Mouse (Mus musculus): ENCODE measurements around the gene C2cd2. TPM values are rescaled to one million over a fixed set of nuclear protein-coding genes. Genes with fewer than 3 reads are reported as not detected.
"Not testable (repeated sequence)": the region's sequence is repeated elsewhere in the genome, so short reads cannot be mapped to it uniquely, and the experiment has no call there.

C2cd2 gene
- total RNA-seq, 1 experiment from 2014 or later = 24.7 TPM

DNA sequence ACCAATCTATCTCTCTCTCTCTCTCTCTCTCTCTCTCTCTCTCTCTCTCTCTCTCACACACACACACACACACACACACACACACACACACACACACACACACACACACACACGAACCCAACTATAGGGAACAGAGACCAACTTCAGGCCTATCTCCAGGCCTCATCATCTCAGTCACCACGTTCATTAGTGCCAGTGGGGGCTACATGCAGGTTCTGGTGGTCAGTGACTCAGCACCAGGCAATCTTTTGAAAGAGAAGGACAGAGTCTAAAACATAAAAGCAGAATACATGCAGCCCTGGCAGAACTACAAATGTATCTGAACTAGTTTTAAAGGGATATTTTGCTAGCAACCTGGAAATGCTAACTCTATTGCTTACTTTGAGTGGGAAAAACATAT lies 15.4 kb downstream of the C2cd2 start:
- DNase-seq = not testable (repeated sequence)

DNA sequence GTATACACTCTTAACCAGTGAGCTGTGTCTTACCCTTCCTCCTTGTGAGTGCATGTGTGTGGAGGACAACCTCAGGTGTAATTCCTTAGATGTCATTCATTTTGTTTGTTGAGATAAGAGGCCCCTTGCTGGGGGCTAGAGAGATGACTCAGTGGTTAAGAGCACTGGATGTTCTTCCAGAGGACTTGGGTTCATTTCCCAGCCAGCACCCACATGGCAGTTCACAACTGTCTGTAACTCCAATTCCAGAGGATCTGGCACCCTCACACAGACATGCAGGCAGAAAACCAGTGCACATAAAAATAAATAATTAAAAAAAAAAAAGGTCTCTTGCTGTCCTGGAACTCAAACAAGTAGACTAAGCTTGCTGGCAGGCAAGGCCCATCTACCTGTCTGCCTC lies 20.6 kb downstream of the C2cd2 start:
- DNase-seq = no peak

DNA sequence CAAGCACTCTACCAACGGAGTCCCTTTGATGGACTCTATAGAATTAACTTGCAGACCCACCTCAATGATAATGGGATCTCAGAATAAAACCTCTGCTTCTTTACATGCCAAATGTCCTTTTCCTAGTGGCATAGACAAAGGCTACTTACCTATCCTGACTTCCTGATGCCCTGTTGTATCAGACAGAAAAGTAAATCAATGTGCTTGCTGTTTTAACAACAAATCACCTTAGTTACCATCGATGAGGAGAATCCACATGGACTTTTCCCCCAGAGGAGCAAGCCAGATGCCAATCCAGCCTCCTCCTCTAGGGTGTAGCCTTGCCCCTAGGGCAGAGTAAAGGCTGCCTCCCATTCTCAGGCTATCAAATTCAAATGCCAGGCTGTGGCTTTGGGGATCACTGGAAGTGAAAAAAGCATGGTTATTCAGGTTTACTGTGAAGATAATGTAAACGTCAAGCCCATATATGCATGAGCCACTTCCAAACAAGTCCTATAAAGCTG lies 21.9 kb downstream of the C2cd2 start:
- no peak for DNase-seq

DNA sequence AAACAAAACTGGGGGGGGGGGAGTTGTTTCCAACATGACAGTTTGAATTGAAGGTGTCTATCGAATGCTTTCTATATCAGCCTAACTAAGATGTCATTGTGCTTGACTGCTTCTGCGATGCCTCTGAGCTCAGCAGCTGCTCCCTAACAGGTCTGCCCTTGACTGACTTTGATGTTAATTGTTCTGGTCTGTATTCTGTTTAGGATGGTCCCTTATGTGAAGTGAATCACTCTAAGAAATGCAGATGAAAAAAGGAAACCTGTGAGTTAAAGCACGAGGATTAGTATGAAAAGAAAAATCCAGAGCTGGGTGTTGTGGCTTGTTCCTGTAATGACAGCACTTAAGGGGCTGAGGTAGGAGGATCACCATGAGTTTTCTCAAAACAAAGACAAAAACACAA lies 26.6 kb downstream of the C2cd2 start:
- no peak for DNase-seq

DNA sequence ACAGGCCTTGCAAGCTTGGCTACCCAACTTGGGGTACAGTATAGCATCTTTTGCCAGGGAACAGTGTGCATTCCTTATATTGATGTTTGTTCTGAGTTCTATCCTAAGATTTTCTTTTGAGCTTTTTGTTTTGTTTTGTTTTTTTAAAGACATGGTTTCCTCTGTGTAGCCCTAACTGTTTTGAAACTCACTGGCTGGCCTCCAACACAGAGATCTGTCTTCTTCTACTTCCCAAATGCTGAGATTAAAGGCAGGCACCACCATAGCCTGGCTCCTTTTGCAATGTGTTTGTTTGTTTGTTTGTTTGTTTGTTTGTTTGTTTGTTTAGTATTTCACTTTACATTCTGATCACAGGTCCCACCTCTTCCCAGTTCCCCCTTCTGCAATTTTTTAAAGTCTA lies 32.2 kb downstream of the C2cd2 start:
- peak; percentile 18 for DNase-seq

DNA sequence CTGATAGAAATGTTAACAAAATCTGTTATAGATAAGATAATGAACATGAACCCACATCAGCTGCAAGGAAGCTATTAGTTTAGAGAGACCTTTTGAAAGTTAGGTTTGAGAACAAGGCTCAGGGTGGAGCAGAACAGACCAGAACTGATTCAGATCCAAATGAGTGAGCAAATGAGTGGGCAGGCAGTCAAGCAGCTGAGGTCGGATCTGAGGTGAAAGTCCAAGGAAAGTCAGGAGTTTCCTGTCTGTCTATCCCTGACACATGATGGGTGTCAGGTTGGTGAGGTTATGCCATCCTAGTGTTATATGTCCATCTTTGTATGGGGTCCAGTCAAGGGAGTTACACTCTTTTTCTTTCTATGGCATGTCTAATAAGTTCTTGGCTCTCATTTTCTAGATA lies 32.9 kb downstream of the C2cd2 start:
- DNase-seq = no peak

DNA sequence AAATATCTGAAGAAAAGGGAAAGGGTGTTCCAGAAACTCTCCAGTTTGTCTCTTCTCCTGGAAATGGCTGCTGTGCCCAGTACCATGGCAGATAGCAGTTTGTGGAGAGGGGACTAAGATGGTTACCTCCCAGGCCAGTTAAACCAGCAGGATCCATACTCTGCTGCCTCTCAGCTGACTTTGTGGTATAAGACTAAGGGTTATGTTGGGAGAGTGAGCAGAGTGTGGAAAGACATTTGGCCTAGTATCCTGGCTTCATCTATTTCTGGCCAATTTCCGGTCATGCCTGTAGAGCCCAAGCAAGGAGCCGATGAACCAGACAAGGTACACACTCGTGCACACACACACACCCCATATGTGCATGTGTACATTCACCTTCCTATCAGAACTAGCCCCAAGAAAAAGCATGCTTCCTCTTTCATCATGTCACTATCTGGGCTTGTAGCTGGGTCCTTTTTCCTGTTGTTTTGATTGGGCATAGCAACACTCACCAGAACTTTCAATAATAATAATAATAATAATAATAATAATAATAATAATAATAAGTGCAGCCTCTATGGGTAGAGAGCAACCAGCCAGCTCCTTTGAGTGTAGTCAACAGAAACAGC lies 35.0 kb downstream of the C2cd2 start:
- DNase-seq = no peak

DNA sequence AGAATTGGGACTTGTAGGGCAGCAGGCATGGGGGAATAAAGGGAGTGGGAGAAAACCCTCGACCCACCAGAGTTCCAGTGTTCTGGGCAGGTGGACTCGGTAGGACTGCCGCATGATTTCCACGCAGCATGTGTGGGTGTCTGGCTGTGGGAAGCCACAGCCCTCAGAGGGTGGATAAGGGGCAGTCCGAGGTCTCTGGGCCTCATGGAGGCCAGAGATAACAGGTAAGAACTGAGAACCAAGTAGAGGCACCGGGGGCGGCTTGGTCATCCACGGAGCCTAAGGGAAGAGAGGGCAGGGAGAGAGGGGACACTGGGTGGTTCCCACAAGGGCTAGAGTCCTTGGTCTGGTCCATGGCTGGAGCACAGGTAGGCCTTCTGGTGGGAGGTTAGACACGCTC lies 36.0 kb downstream of the C2cd2 start:
- DNase-seq = no peak

DNA sequence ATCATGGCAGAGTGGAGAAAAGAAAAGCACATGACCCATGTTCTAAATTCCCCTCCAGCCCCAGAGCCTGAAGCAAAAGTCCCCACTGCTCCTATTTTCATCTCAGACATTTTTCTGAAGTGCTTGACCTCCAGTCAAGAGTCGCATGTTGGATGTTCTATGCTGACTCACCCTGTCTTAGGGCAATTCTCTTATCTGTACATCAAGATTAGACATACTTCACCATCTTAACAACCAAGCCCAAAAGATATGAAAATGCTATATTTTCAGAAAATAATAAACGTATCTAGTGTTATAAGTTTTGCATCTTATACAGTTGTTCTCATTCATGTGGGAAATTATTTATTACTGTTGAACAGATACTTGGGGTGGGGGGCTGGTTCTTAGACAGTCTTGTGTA lies 36.6 kb downstream of the C2cd2 start:
- no peak for DNase-seq

DNA sequence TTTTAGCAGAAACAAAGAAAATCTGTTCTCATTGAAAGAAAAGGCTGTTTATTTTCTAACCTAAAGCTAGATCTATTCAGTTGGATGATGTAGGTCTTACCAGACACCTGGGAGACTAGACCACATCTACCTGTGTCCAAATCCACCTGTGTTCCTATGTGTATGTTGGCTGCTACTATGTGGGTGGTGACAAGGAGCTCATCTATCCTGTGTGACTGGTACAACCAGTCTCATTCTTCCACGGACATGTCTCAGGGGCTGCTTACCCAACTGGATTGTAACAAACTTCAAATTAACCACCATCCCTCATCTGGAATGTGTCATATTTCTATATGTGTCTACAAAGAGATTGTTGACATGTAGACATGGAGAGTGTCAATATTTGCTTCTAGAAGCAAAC lies 38.7 kb downstream of the C2cd2 start:
- no peak for DNase-seq

DNA sequence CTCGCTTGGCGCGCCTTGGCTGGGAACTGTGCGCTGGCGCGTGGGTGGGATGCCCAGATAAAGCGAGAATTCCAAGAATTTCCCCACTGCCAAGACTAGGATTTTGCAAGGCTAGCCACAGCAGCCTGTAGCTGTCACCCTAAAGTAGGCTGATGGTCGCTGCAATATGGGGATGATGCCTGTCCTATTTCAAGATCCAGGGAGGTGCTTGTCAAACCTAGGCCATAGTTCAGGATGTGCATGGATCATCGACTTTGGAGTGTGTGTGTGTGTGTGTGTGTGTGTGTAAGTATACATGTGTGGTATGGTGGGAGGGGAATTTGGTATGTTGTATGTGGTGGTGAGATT lies 39.6 kb downstream of the C2cd2 start:
- DNase-seq = no peak

DNA sequence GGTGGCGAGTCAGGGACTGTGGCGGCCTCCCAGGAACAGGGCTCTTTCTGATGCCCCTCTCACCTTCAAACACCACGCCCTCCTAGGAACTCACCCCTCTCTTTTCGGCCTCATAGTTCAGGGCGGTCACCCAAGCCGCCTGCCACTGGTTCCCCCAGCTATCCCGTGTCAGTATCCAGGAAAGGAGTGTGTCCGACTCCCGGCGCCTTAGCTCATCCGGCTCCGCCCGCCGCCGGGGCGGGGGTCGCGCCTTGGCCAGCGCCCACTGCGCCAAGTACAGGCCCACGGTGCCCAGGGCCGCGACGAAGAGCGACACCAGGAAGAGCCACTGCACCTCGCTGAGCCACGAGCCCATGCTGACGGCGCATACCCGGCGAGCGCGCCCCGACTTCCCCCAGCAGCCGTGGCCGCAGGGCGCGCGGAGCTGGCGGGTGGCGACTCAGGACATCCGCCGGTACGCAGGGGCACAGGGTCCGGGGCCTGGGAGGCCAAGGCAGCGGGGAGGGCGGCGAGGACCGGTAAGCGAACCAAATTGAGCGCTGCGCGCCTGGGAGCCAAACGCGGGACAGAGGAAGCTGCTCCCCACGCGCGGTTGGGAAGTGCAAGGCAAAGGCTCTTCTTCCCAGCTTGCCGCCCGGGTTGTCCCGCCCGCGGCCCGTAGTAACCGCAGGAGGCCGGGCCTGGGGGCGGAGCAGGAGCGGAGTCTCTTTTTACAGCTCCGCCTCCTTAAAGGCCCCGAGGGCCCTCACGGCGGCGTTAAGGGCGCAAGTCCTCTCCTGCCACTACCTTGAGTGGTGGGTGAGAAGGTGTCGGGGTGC lies 40.2 kb downstream of the C2cd2 start:
- peak; percentile 91 for DNase-seq

DNA sequence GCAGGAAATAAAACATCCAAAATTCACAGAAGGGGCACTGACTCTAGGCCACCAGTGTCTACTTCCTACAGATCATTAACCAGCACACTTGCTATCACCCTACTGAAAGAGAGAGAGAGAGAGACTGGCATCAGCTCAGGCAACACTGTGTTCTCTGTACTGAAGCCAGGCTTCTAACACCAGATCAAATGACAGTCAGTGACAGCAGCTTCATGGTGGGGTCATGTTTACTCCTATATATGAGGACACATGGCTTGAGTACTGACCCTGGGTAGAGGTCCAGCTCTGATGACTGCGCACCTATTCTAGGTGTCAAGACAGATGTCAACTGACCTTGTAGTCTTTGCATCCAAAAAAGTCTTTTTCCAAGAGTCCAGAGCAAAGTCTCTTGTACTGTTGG lies 41.8 kb downstream of the C2cd2 start:
- DNase-seq = no peak

DNA sequence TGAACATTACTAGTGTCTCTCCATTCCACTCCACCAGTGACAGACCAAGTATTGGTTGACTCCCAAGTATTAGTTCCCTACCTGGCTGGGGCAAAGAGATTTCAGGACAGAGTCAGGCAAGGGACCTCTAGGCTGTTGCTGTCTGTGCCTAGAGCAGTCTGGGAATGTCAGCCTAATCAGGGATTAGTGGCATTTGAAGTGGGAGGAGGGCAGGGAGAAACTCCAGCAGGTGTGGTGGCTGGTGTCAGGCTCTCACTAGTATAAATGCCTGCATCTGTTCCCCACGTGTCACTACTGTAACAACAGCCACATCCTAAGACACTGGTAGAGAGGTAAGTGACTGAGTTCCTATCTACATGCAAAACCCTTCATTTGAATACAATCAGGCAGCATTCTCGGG lies 42.6 kb downstream of the C2cd2 start:
- no peak for DNase-seq

DNA sequence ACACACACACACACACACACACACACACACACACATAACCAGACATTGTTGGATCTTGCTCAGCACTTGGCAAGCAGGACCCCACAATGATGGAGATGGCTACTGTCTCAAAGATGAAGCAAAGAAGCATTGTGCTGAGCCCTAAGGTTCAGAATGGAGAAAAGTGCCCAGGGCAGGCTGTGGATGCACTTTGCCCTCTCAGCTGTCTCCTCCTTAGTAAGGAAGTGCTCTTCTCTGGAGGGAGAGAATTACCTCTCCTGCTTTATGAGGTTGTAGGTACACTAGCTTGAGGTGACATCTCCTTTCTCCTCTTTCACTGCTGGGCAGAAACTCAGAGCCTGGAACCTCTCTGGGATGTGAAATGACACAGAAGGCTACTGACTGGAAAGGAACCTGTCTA lies 49.5 kb downstream of the C2cd2 start:
- no peak for DNase-seq

DNA sequence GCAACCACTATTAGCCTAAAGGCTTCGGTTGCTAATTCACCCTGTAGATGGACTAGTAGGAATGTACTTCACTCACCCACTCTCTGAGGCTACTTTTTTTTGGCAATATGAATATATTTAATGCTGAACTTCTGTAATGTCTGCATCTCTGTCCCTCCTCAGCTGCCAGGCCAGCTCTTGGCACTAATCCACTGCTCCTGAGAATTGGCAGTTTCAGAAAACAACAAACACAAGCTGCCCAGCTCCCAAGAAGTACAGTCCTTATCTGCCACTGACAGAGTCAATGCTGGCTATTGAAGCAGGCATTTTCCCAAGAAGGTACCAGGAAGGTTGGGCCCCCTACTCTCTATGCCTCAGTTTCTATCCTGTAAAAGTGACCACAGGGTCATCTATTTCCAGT lies 53.0 kb downstream of the C2cd2 start:
- DNase-seq = no peak

DNA sequence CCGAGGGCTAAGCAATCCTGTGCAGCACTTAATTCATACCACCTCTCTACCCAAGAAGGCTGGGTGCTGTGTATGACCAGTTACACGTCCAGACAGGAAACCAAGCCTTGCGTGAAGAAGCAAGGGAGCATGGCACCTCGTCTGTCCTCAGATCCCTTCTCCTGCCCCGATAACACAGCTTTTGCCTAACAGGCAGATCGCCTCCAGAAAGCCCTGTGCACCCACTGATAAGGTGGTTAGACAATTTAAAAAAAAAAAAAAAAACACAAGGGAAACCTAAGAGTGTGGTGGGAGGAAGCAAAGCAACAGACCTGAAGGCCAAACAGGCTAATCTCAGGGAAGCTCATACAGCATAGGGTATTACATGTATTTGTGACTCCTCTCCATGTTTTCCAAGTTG lies 54.9 kb downstream of the C2cd2 start:
- no peak for DNase-seq

DNA sequence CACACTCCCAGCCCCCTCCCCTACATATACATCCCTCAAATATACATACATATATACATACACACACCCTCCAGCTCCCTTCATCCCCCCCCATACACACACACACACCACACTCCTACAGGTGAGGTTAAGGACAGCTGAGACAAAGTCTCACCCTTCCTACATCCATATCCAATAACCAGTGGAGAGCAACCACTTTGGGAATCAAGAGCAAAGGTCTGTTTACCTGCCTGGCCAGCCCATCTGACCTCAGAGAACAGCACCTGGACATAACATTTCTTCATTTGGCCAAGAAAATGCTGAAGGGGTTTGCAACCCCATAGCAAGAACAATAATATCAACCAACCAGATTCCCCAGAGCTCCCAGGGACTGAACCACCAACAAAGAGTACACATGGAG lies 56.1 kb downstream of the C2cd2 start:
- DNase-seq = no peak

DNA sequence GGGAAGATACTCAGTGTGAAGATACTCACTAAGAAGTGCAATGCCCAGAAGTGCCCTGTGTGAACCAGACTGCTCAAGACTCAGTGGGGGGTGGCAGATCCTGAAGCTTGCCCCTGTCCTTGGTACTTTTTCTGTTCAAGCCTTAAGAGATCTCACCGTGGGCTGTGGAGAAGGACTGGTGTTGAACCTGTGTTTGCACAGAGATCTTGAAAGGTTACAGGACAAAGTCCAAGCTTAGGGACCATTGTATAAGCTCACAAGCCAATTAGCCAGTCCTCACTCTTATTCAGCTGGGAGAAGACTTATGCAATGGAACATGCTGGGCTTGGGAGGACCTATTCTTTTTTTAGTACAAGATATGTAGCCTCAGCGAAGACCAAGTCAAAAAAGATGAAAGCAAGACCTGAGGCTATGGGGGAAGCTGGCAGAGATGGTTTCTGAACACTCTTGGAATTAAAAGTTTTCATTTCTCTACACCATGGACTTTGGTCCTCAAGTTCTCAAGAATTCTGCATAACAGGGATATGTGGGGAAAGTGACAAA lies 56.9 kb downstream of the C2cd2 start:
- no peak for DNase-seq

DNA sequence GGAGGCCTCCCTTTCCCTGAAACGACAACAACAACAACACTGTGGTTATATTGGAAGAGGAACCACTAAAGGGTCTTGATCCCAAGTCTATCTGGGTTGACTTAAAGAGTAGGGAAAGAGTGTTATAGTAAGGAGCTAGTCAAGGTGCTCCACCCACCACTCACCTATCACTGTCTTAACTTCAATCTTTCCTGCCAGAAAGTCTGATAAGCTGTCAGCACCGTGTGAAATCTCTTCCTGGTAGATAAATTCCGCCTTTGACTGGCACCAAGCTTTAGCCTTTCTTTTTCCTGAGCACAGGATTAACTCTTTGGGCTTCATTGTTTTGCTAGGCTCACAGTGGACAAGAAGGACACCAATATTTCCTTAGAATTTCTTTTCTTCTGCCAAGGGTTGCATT lies 58.4 kb downstream of the C2cd2 start:
- no peak for DNase-seq

DNA sequence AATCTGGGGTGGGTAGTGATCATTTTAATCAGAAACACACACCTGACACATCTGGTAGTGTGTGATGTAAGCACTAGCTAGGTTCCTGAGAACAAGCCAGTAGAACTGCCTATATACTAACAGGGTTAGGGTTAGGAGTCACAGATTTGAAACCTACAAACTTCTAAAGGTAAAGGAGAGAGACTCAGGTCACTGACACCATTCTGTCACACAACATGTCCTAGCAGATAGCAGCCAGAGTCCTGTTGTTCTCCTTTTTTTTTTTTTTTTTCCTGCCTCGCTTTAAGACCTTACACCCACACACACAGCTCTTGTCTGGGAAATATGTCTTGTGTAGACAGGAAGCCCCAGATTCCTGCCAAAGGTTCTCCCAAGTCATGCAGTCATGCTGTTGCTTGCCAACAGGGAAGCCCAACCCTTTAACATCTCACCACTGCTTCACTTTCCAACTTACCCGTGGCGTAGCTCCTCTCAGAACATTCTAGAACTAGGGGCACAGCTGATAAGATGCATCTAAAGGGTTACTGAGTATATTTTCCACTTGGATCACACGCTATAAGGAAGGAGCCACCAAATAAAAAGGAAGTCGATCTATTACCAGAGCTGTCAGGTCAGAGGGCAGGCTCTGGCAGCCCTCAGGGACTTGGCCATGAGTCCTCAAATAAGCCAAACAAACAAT lies 64.9 kb downstream of the C2cd2 start:
- peak; percentile 17 for DNase-seq

DNA sequence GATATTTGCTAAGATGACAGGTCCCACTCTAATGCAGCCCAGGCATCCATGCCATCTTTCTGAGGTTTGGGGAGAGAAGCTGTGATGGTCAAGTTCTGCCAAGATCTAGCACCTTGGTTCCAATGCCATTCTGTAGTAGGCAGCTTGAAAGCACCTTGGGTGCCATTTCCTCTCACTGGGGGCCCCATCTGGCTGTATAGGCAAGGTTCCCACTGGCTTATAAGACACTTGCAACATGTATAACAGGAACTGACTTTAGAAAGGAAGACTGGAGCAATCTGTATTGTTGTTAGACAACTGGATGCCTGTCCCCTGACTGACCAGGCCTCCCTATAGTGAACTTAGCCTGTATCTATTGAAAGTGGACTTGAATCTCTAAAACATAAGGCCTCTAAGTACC lies 74.6 kb downstream of the C2cd2 start:
- DNase-seq = no peak

DNA sequence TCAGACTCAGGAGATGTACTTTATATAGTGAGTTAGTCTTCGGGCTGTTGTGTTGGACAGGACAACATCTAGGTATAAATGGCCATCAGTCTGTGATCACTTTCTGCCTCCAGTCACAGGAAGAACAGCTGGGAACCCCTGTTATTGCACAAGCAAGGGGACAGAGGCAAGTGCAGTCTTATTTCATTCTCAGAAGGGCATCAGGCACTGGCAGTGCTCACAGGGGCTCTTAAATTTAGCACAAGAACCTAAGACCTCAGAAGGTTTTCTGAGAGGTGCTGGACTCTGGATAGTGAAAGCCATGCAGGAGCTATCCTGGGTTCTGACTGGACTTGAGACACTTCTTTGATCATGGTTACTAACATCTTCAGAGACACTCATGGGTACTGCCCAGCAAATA lies 78.7 kb downstream of the C2cd2 start:
- no peak for DNase-seq

Measured in adrenal gland, postnatal 25 days (tissue).